Mouse (Mus musculus): ENCODE data around the gene Cdt1. TPM values are rescaled to one million over a fixed set of nuclear protein-coding genes. Genes with fewer than 3 reads are reported as not detected.
"Not testable (repeated sequence)": the region's sequence is repeated elsewhere in the genome, so short reads cannot be mapped to it uniquely, and the experiment has no call there.

Cdt1 gene
- polyA plus RNA-seq, 1 experiment from 2014 or later, result 24.5 TPM

- 24% methylated on average over 6 of the region's 6 CpGs for WGBS
- peak overlapping the region; percentile 97 for H3K27ac ChIP-seq
- H3K4me1 ChIP-seq (replicated peaks), result peaks cover 27% of the 10 kb centered on the region
- H3K4me3 ChIP-seq, result peak overlapping the region; percentile 91
- H3K9me3 ChIP-seq (replicated peaks), result no peaks in the 10 kb centered on the region
- H3K27me3 ChIP-seq, result no peaks in the 10 kb centered on the region
- ATAC-seq (replicated peaks; ENCODE audit: insufficient number of reproducible peaks, insufficient read depth, low FRiP score, low read depth), result no peak
- peaks cover 22% of the 10 kb centered on the region for H3K36me3 ChIP-seq
- H3K9ac ChIP-seq, result peak overlapping the region; percentile 92
- H3K4me2 ChIP-seq, result peak overlapping the region; percentile 90
Observed at GRCm38 (mm10) chr8:122566766-122567165, 1.0 kb upstream of the Cdt1 start.

DNA sequence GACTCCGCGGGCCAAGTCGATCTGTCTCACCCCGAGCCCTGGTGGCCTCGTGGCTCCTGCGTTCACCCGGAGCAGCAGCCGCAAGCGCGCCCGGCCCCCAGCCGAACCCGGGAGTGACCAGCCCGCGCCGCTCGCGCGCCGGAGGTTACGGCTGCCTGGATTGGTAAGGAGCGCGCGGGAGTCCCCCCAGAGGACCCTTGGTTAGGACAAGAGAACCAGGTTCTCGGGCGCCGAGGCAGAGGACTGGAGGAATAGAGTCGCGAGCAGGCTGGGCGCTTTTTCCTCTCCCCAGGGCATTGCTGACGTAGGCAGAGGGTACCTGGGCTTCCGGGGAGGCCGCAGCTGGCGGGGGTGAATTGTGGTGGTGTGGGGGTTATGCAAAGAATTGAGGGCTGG lies 292 bp downstream of the Cdt1 start:
- peak; percentile 38 for ATAC-seq (replicated peaks; ENCODE audit: insufficient number of reproducible peaks, insufficient read depth, low FRiP score, low read depth)

GRCm38 (mm10) chr8:122568881-122569309 lies 1.1 kb downstream of the Cdt1 start:
- Histone ChIP-seq H3K9ac (peak overlapping the region; percentile 92), H3K4me2 (peak overlapping the region; percentile 90), H3K36me3 (peaks cover 38% of the 10 kb centered on the region), H3K9me3 (replicated peaks) (no peaks in the 10 kb centered on the region), H3K27me3 (no peaks in the 10 kb centered on the region), H3K4me3 (peak overlapping the region; percentile 91), H3K27ac (0 out of 2 replicates have a peak overlapping the region, but pooled peaks have one; percentile 10), H3K4me1 (replicated peaks) (peaks cover 27% of the 10 kb centered on the region)
- no peak for ATAC-seq (replicated peaks; ENCODE audit: insufficient number of reproducible peaks, insufficient read depth, low FRiP score, low read depth)
- WGBS, result 22% methylated on average over 10 of the region's 10 CpGs

More for the DNA sequence above, 292 bp downstream of the Cdt1 start:
- H3K36me3 ChIP-seq, result peaks cover 36% of the 10 kb centered on the region
- no peaks in the 10 kb centered on the region for H3K9me3 ChIP-seq (replicated peaks)
- no peaks in the 10 kb centered on the region for H3K27me3 ChIP-seq
- peak overlapping the region; percentile 90 for H3K4me2 ChIP-seq
- peak overlapping the region; percentile 92 for H3K9ac ChIP-seq
- peak overlapping the region; percentile 97 for H3K27ac ChIP-seq
- peak overlapping the region; percentile 91 for H3K4me3 ChIP-seq
- 0% methylated on average over 34 of the region's 34 CpGs for WGBS
- peaks cover 27% of the 10 kb centered on the region for H3K4me1 ChIP-seq (replicated peaks)

DNA sequence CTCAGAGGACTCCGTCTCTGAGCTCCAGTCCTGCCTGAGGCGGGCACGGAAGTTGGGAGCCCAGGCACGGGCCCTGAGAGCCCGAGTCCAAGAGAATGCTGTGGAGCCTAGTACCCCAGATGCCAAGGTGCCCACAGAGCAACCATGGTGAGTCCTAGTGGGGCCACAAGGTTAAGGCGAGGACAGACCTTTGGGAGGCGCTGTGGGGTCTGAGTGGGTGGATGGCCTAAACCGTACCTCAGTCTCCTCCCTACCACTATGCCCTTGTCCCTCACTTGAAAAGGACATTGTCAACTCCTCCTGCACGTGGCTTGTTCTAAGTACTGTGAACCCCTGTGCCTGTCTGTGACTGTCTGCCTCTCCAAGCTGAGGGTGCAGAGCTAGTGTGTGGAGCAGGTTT lies 1.5 kb downstream of the Cdt1 start:
- peak overlapping the region; percentile 92 for H3K9ac ChIP-seq
- peak overlapping the region; percentile 91 for H3K4me3 ChIP-seq
- no peaks in the 10 kb centered on the region for H3K27me3 ChIP-seq
- WGBS, result 59% methylated on average over 9 of the region's 9 CpGs
- H3K27ac ChIP-seq, result 0 out of 2 replicates have a peak overlapping the region, but pooled peaks have one; percentile 10
- peaks cover 30% of the 10 kb centered on the region for H3K4me1 ChIP-seq (replicated peaks)
- peak overlapping the region; percentile 90 for H3K4me2 ChIP-seq
- H3K36me3 ChIP-seq, result peaks cover 38% of the 10 kb centered on the region
- no peaks in the 10 kb centered on the region for H3K9me3 ChIP-seq (replicated peaks)
- ATAC-seq (replicated peaks; ENCODE audit: insufficient number of reproducible peaks, insufficient read depth, low FRiP score, low read depth), result no peak

GRCm38 (mm10) chr8:122569996-122570395 lies 2.2 kb downstream of the Cdt1 start:
- Histone ChIP-seq H3K4me2 (no peak overlapping the region), H3K36me3 (peaks cover 38% of the 10 kb centered on the region)

DNA sequence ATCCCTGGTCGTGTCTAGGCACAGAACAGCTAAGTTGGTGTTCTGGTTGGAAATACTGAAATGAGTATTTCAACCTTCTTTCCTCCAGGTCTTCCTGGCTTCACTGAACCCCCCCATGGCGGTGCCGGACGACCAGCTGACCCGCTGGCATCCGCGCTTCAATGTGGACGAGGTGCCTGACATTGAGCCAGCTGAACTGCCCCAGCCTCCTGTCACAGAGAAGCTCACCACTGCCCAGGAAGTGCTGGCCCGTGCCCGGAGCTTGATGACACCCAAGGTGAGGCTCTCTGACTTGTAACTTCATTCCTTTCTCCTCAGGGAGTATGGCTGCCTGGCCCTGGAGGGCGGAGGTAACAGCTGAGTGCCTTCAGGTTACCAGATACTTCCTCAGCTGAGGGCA lies 3.3 kb downstream of the Cdt1 start:
- 94% methylated on average over 11 of the region's 11 CpGs for WGBS
- H3K36me3 ChIP-seq, result peaks cover 38% of the 10 kb centered on the region
- no peak overlapping the region for H3K27ac ChIP-seq
- H3K4me1 ChIP-seq (replicated peaks), result peaks cover 47% of the 10 kb centered on the region
- no peak for ATAC-seq (replicated peaks; ENCODE audit: insufficient number of reproducible peaks, insufficient read depth, low FRiP score, low read depth)
- H3K4me2 ChIP-seq, result no peak overlapping the region
- no peak overlapping the region for H3K4me3 ChIP-seq
- H3K9ac ChIP-seq, result no peak overlapping the region
- H3K9me3 ChIP-seq (replicated peaks), result no peaks in the 10 kb centered on the region
- H3K27me3 ChIP-seq, result no peaks in the 10 kb centered on the region

More at GRCm38 (mm10) chr8:122569996-122570395, 2.2 kb downstream of the Cdt1 start:
- H3K27me3 ChIP-seq, result no peaks in the 10 kb centered on the region
- WGBS, result 94% methylated on average over 16 of the region's 16 CpGs
- no peak overlapping the region for H3K4me3 ChIP-seq
- H3K9me3 ChIP-seq (replicated peaks), result no peaks in the 10 kb centered on the region
- H3K4me1 ChIP-seq (replicated peaks), result peaks cover 36% of the 10 kb centered on the region
- ATAC-seq (replicated peaks; ENCODE audit: insufficient number of reproducible peaks, insufficient read depth, low FRiP score, low read depth), result no peak
- no peak overlapping the region for H3K9ac ChIP-seq
- H3K27ac ChIP-seq, result no peak overlapping the region

- 90% methylated on average over 17 of the region's 17 CpGs for WGBS
- no peaks in the 10 kb centered on the region for H3K27me3 ChIP-seq
- H3K4me3 ChIP-seq, result no peak overlapping the region
- H3K9me3 ChIP-seq (replicated peaks), result no peaks in the 10 kb centered on the region
- no peak overlapping the region for H3K4me2 ChIP-seq
- peaks cover 38% of the 10 kb centered on the region for H3K36me3 ChIP-seq
- peaks cover 46% of the 10 kb centered on the region for H3K4me1 ChIP-seq (replicated peaks)
- no peak for ATAC-seq (replicated peaks; ENCODE audit: insufficient number of reproducible peaks, insufficient read depth, low FRiP score, low read depth)
- H3K27ac ChIP-seq, result no peak overlapping the region
- no peak overlapping the region for H3K9ac ChIP-seq
Observed at GRCm38 (mm10) chr8:122571750-122572267, 4.0 kb downstream of the Cdt1 start.

DNA sequence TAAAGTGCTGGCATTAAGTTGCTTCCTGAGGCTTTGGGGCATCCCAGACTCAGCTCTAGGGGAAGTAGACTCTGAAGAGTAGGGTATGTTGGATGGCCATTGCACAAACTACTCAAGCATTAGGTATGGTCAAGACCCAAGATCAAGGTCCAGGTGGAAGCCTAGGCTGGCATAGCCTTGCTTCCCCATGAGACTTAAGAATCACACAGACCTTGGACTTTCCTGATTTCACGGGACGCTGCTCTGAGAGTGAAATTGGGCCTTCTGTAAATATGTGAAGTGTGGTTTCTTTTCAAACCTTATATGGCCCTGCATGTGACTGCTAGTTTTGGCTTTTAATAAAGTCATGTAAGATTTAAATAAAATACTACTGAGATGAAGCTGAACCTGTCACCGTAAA lies 4.9 kb downstream of the Cdt1 start:
- H3K9me3 ChIP-seq (replicated peaks), result no peaks in the 10 kb centered on the region
- H3K27ac ChIP-seq, result no peak overlapping the region
- H3K4me1 ChIP-seq (replicated peaks), result peaks cover 45% of the 10 kb centered on the region
- WGBS, result 84% methylated on average over 3 of the region's 3 CpGs
- no peaks in the 10 kb centered on the region for H3K27me3 ChIP-seq
- no peak for ATAC-seq (replicated peaks; ENCODE audit: insufficient number of reproducible peaks, insufficient read depth, low FRiP score, low read depth)
- H3K4me3 ChIP-seq, result no peak overlapping the region
- H3K36me3 ChIP-seq, result peaks cover 38% of the 10 kb centered on the region
- no peak overlapping the region for H3K4me2 ChIP-seq
- H3K9ac ChIP-seq, result no peak overlapping the region

DNA sequence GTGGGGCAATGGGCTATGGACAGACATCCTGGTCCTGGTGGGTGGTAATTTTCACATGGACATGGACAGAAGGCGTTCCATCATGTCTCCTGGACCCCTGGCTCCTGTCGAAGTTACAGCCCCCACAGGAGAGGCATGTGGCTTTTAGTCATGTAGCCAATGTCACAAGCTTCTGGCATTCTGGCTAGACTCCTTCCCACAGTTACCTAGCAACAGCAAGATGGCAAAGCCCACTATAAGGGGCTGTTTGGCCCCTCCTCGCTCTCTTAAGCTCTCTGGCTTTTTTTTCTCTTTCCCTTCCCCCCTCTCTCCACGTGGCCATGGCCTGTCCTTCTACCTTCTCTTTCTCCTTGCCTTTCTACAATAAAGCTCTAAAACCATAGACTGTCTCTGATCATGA lies 5.4 kb downstream of the Cdt1 start:
- not testable (repeated sequence) for H3K9ac ChIP-seq; H3K27ac ChIP-seq; ATAC-seq (replicated peaks; ENCODE audit: insufficient number of reproducible peaks, insufficient read depth, low FRiP score, low read depth); H3K4me3 ChIP-seq; H3K9me3 ChIP-seq (replicated peaks); H3K27me3 ChIP-seq; H3K4me2 ChIP-seq
- H3K4me1 ChIP-seq (replicated peaks), result peaks cover 45% of the 10 kb centered on the region
- peaks cover 38% of the 10 kb centered on the region for H3K36me3 ChIP-seq
- WGBS, result 54% methylated on average over 4 of the region's 4 CpGs

- peaks cover 45% of the 10 kb centered on the region for H3K4me1 ChIP-seq (replicated peaks)
- no peaks in the 10 kb centered on the region for H3K27me3 ChIP-seq
- no peak overlapping the region for H3K4me3 ChIP-seq
- ATAC-seq (replicated peaks; ENCODE audit: insufficient number of reproducible peaks, insufficient read depth, low FRiP score, low read depth), result no peak
- H3K9me3 ChIP-seq (replicated peaks), result no peaks in the 10 kb centered on the region
- peaks cover 38% of the 10 kb centered on the region for H3K36me3 ChIP-seq
- no peak overlapping the region for H3K9ac ChIP-seq
- no peak overlapping the region for H3K27ac ChIP-seq
- H3K4me2 ChIP-seq, result no peak overlapping the region
- WGBS, result 68% methylated on average over 9 of the region's 9 CpGs
Observed at GRCm38 (mm10) chr8:122573577-122573976, 5.8 kb downstream of the Cdt1 start.

DNA sequence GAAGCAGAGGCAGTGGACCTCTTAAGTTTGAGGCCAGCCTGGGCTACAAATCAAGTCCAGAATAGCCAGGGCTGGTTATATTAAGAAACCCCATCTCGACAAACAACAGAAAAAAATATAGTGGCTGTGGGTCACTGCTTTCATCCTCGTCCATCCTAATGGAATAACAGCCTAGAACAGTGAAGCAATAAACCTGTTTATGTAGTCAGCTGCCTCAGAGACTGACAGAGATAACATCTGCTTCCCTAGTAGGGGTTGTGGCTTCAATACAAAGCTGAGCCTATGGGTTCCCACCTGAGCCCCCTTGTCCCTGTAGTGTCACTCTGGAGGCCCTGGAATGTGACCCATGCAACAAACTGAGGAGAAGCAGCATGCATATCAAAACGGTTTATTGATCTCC lies 6.4 kb downstream of the Cdt1 start:
- H3K4me1 ChIP-seq (replicated peaks), result peaks cover 44% of the 10 kb centered on the region
- H3K4me2 ChIP-seq, result no peak overlapping the region
- peaks cover 38% of the 10 kb centered on the region for H3K36me3 ChIP-seq
- ATAC-seq (replicated peaks; ENCODE audit: insufficient number of reproducible peaks, insufficient read depth, low FRiP score, low read depth), result no peak
- no peak overlapping the region for H3K9ac ChIP-seq
- 42% methylated on average over 3 of the region's 3 CpGs for WGBS
- no peaks in the 10 kb centered on the region for H3K27me3 ChIP-seq
- no peak overlapping the region for H3K4me3 ChIP-seq
- H3K9me3 ChIP-seq (replicated peaks), result no peaks in the 10 kb centered on the region
- peak overlapping the region; percentile 24 for H3K27ac ChIP-seq

DNA sequence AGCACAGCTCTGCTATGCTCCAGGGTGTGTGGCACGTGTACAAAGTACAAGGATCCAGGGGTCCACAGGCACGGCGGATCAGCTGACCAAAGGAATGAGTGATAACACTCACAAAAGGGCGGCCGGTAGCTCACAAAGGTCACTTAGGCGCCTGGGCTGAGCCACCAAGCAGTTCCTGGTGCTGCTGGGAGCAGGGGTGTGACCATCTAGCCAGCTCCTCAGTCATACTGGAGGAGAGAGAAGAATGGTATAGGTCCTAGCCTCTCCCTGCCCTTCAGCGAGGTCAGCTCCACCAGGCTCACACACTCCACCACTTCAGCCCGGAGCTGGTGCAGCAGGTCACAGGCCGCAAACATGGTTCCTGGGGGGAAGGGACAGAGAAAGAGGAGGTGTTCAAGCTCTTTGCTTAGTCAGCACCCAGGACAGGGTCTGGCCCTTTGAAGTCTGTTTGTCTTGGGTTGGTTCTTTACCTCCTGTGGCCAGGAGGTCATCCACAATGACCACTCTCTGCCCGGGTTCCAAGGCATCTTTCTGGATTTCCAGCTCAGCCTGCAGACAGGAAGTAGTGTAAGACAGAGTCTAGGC lies 6.9 kb downstream of the Cdt1 start:
- Histone ChIP-seq H3K4me1 (replicated peaks) (peaks cover 44% of the 10 kb centered on the region), H3K9me3 (replicated peaks) (no peaks in the 10 kb centered on the region), H3K27ac (peak overlapping the region; percentile 24), H3K4me3 (peak overlapping the region; percentile 80; the same call in 1 of the 2 replicates), H3K4me2 (peak overlapping the region; percentile 95), H3K27me3 (no peaks in the 10 kb centered on the region), H3K9ac (no peak overlapping the region), H3K36me3 (peaks cover 36% of the 10 kb centered on the region)
- 27% methylated on average over 10 of the region's 10 CpGs for WGBS
- ATAC-seq (replicated peaks; ENCODE audit: insufficient number of reproducible peaks, insufficient read depth, low FRiP score, low read depth), result no peak

Data from heart, embryonic 15.5 days (tissue).